Mouse (Mus musculus) kidney, postnatal 25 days (tissue): Measurements from ENCODE around the gene Bckdha.

Source experiments
- DNase-seq, 2 experiments: peaks; one replicate each; pipeline ENCODE4 v3.0.0; 2021; ENCODE audit warnings: mixed read lengths in 2 of 2

The Bckdha gene

GRCm38 (mm10) chr7:25658657-25659472 is at the start of gene Bckdha, which contains the start of gene Exosc5:
Gene Bckdha (minus strand): TSS chr7:25658981.
Gene Exosc5 (plus strand): TSS chr7:25659164.
- peak; percentile 100 for DNase-seq

GRCm38 (mm10) chr7:25707581-25708292 is 49.0 kb upstream of the Bckdha start:
- peak; percentile 64 to 88 for DNase-seq

GRCm38 (mm10) chr7:25706578-25707170 is 47.9 kb upstream of the Bckdha start:
- DNase-seq, result peak in 1 of 2 experiments; percentile 35

GRCm38 (mm10) chr7:25705801-25706251 is 47.0 kb upstream of the Bckdha start:
- DNase-seq, result peak; percentile 58 to 72

GRCm38 (mm10) chr7:25704716-25705364 is 46.1 kb upstream of the Bckdha start:
- peak in 1 of 2 experiments; percentile 52 for DNase-seq

GRCm38 (mm10) chr7:25703793-25704494 is 45.2 kb upstream of the Bckdha start:
- DNase-seq, result peak; percentile 31 to 69

- DNase-seq, result no peak
Observed at GRCm38 (mm10) chr7:25702350-25702749, 43.6 kb upstream of the Bckdha start.

- DNase-seq, result no peak
Observed at GRCm38 (mm10) chr7:25700732-25701131, 42.0 kb upstream of the Bckdha start.

- no peak for DNase-seq
Observed at GRCm38 (mm10) chr7:25699851-25700250, 41.1 kb upstream of the Bckdha start.

GRCm38 (mm10) chr7:25694104-25694503 is 35.3 kb upstream of the Bckdha start:
- no peak for DNase-seq

- peak in 1 of 2 experiments; percentile 29 for DNase-seq
Observed at GRCm38 (mm10) chr7:25690051-25690450, 31.3 kb upstream of the Bckdha start.

GRCm38 (mm10) chr7:25689603-25690021 is 30.8 kb upstream of the Bckdha start:
- no peak for DNase-seq

- peak; percentile 77 to 92 for DNase-seq
Observed at GRCm38 (mm10) chr7:25688810-25689586, 30.2 kb upstream of the Bckdha start.

GRCm38 (mm10) chr7:25687811-25688401 is 29.1 kb upstream of the Bckdha start:
- peak; percentile 64 to 72 for DNase-seq

GRCm38 (mm10) chr7:25686680-25687531 is 28.1 kb upstream of the Bckdha start, which contains the start of gene Tgfb1:
Gene Tgfb1 (plus strand): TSS chr7:25687002.
- DNase-seq, result peak; percentile 80 to 89

GRCm38 (mm10) chr7:25685926-25686470 is 27.2 kb upstream of the Bckdha start:
- peak in 1 of 2 experiments; percentile 40 for DNase-seq

GRCm38 (mm10) chr7:25684659-25685058 is 25.9 kb upstream of the Bckdha start:
- DNase-seq, result no peak

GRCm38 (mm10) chr7:25683474-25684180 is 24.8 kb upstream of the Bckdha start:
- DNase-seq, result peak; percentile 55 to 64
